Mouse (Mus musculus): ENCODE results near the gene Gm17660.

The Gm17660 gene

GRCm38 (mm10) chr5:104080736-104081135 lies 3.3 kb upstream of the Gm17660 start:
- no peak for DNase-seq (ENCODE audit: low spot score)

- DNase-seq (ENCODE audit: low spot score) = peak; percentile 37
These were observed 1.0 kb downstream of the Gm17660 start for GRCm38 (mm10) chr5:104076361-104076760.

GRCm38 (mm10) chr5:104074388-104074787 lies 3.0 kb downstream of the Gm17660 start:
- DNase-seq (ENCODE audit: low spot score) = peak; percentile 88

DNA sequence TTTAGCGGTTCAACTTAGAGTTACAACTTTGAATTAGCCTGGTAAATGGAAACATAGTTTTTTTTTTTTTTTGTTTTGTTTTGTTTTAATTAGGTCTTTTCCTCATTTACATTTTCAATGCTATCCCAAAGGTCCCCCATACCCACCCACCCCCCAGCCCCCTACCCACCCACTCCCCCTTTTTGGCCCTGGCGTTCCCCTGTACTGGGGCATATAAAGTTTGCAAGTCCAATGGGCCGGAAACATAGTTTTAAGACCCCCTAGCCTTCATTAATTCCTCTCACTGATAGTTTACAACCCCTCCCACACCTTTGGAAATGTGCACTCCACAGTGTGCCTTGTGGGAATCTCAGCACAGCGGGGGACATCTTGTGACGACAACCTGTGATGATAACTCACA lies 3.8 kb downstream of the Gm17660 start:
- DNase-seq (ENCODE audit: low spot score) = peak; percentile 33

- DNase-seq (ENCODE audit: low spot score) = peak; percentile 40
These were observed 5.0 kb downstream of the Gm17660 start for GRCm38 (mm10) chr5:104072272-104072886.

- no peak for DNase-seq (ENCODE audit: low spot score)
These were observed 6.4 kb downstream of the Gm17660 start for GRCm38 (mm10) chr5:104071048-104071447.

DNA sequence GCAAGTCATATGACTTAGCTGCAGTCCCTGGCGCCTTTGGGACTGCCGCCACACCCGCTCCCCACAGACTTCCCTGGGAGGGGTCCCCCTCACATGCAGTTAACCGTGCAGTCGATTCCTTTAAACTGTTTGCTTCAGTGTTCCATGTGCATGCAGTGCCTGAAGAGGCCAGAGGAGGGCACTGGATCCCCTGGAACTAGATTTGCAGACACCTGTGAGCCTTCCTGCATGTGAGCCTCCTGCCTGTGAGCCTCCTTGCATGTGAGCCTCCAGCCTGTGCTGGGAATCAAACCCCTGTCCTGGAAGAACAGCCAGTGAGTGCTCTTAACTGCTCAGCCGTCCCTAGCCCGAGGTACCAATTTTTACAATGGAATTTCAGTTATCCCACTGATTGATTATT lies 8.7 kb downstream of the Gm17660 start:
- DNase-seq (ENCODE audit: low spot score) = peak; percentile 58

- DNase-seq (ENCODE audit: low spot score) = peak; percentile 28
These were observed 14.4 kb downstream of the Gm17660 start for GRCm38 (mm10) chr5:104062773-104063551.

DNA sequence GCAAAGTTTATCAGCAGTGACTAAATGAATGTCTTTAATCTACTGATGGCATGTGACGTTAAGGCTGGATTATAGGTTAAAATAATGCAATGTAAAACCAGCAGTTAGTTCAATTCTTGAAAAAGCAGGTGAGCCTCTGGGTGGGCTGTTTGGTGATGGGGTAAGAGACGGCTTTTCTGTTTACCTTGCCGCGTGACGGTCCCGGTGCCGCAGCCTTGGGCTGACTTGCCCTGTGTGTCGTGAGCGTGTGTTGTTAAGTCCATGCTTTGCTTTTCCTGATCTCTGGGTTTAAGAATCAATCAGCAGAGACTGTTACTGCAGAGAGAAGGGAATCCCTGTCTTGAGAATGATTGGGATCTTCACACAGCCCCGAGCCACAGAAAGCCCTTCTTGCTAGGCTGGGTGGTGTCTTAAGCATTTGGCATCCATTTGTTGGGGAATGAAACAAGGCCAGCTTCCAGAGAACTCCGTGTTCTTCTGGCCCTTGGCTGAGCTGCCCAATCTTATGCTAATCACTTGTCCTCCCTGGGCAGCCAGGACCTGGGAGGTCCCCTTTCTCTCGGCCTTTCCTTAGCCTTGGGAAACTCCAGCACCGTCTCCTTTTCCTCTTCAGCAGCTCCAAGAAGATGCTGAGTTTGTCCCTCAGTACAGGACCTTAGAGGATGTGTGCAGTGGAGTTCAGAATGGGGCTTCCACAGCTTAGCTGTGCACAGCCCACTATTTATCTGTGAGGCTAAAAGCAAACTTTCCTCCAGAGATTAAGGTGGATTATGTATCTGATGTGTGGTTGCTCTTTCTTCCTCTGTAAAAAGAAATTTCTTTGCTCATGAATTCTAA lies 15.3 kb downstream of the Gm17660 start:
- peak; percentile 62 for DNase-seq (ENCODE audit: low spot score)

- no peak for DNase-seq (ENCODE audit: low spot score)
These were observed 17.0 kb downstream of the Gm17660 start for GRCm38 (mm10) chr5:104060429-104060828.

DNA sequence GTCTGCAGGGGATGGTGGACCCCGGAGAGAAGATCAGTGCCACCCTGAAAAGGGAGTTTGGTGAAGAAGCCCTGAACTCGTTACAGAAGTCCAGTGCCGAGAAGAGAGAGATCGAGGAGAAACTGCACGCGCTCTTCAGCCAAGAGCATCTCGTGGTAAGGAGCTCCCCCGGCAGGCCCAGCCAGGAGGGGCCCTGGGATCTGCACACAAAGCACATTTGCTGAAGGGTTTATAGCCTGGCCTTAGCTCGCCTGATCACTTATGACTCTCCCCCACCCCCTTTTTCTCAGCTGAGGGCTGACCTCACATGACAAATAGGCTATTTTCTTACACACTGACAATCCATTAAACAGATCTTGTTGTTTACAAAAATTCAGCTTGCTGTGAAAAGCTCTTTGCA lies 17.8 kb downstream of the Gm17660 start:
- no peak for DNase-seq (ENCODE audit: low spot score)

DNA sequence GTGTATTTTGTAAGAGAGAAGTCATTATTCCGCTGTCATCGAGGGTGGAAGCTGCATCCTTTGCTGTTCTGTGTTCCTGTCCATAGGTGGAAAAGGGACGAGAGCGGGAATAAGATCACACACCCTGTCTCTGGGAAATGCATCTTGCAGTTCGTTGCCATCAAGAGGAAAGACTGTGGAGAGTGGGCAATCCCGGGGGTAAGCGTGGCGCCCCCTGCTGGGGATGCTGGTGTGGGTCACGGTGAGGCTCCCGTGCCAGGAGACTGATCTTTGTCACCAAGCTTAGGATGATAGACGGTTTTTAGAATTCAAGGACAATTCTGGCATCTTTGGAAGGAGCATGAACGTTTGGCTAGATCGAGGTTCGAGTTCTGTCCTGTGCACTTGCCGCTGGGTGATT lies 19.4 kb downstream of the Gm17660 start:
- peak; percentile 78 for DNase-seq (ENCODE audit: low spot score)

- DNase-seq (ENCODE audit: low spot score) = no peak
These were observed 21.1 kb downstream of the Gm17660 start for GRCm38 (mm10) chr5:104056295-104056694.

- DNase-seq (ENCODE audit: low spot score) = no peak
These were observed 21.6 kb downstream of the Gm17660 start for GRCm38 (mm10) chr5:104055816-104056215.

DNA sequence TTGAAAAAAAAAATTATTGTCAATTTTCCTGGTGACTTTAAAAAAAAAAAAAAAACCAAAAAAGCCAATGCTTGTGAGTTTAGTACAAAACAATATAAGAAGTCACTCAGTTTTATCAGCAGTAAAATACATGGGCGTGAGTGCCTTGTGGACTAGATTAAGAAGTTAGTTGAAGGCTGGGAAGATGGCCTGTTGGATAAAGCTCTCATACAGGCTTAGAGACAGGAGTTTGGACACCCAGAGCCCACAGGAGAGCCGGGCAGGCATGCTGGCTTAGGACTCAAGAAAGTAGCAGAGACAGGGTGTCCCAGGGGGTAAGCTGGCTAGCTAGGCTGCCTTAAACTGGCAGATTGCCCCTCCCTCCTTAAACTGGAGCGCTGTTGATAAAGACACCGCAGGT lies 22.5 kb downstream of the Gm17660 start:
- no peak for DNase-seq (ENCODE audit: low spot score)

- DNase-seq (ENCODE audit: low spot score) = peak; percentile 73
These were observed 24.5 kb downstream of the Gm17660 start for GRCm38 (mm10) chr5:104052956-104053355.

DNA sequence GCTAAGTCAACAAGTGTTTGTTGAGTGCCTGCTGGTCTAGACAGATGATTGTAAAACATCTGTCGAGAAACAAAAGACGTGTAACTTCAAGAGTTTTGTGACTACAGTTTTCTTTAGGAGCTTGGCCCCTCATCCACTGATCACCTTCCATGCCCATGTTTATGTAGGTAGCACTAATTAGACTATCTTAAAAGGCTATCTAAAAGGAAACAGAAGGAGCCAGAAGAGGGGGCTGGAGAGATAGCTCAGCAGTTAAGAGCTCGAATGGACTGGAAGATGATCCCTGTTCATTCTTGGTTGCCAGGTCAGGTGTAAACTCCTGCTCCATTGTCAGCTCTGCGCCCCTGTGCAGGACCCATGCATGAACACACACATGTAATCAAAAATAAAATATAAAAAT lies 29.3 kb downstream of the Gm17660 start:
- DNase-seq (ENCODE audit: low spot score) = no peak

- DNase-seq (ENCODE audit: low spot score) = no peak
These were observed 30.0 kb downstream of the Gm17660 start for GRCm38 (mm10) chr5:104047200-104048105.

DNA sequence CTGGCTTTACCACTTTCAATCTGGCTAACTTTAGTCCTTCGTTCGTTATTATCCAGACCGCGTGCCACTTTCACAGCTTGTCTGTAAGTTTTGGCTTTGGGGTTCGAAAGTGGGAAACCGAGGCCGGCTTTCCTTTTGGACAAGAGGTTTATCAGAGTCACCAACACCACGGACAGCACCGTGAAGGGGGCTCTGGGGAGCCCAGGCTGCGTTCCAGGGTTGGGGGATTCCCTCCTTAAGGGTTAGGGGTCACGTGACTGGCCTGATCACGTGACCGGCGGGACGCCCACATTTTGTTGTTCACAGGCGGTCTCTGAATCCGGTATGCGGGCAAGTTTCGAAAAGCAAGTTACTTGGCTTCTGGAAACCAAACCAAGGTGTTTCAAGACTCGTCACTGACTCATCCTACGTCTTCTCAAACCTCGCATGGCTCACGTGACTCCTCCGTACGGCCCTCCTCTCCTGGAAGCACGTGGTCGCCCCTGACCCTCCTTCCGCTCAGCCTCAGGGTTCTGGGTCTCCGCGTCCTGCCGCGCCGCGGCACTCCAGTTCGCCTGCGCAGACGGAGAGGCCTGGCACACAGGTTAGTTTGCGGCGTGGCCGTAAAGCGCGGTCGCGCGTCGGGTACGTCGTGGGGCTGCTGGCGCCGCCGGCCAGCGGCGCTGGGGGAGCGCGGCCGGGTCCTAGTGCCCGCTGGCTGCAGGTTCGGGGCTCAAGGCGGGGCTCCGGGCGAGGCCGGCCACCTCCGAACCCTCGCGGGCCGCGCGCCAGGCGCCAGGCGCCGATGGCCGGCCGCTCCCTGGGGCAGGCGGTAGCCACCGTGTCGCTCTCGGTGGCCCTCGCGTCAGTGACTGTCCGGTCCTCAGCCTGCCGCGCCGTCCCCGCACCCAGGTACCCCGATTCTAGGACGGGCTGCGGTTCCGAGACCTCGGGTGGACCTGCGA lies 30.9 kb downstream of the Gm17660 start, which contains the start of gene Nudt9:
Gene Nudt9 (plus strand): TSS at position 51 of the 944 bp plus-strand sequence.
- DNase-seq (ENCODE audit: low spot score) = peak; percentile 99

GRCm38 (mm10) chr5:104043704-104044103 lies 33.7 kb downstream of the Gm17660 start:
- no peak for DNase-seq (ENCODE audit: low spot score)

All from testis, postnatal 10 days (tissue).